Mouse (Mus musculus) liver, embryonic 16.5 days (tissue): ENCODE data around the gene Krt8. TPM values are rescaled to one million over a fixed set of nuclear protein-coding genes. Genes with fewer than 3 reads are reported as not detected.
A peak's percentile ranks its signal among the peaks of the same experiment; 100 is the strongest.

Experiments used
- ATAC-seq: fragments of 200-750 bp; cut with Nextera tagmentation; 2 replicates; pipeline ENCODE4 v1.8.0; 2017; ENCODE audit warnings: low read depth, mild to moderate bottlenecking, moderate number of reproducible peaks, moderate library complexity
- H3K27ac ChIP-seq: fragments of 300-500 bp; sonication (generic); 2 replicates; pipeline ENCODE4 v1.5.1; 2014; ENCODE audit warnings: mild to moderate bottlenecking, low read length
- H3K27me3 ChIP-seq: fragments of 300-500 bp; sonication (generic); 2 replicates; pipeline ENCODE4 v1.6.1; 2014; ENCODE audit warnings: low read depth, low read length, mixed read lengths; ENCODE audit not compliant: control insufficient read depth, insufficient read depth
- H3K36me3 ChIP-seq: fragments of 300-500 bp; sonication (generic); 2 replicates; pipeline ENCODE4 v1.6.1; 2014; ENCODE audit warnings: mild to moderate bottlenecking; ENCODE audit not compliant: control insufficient read depth, insufficient read depth
- H3K4me1 ChIP-seq: fragments of 300-500 bp; sonication (generic); 2 replicates; pipeline ENCODE4 v1.6.1; 2014; ENCODE audit warnings: low read depth, low read length, mixed read lengths; ENCODE audit not compliant: control insufficient read depth
- H3K4me2 ChIP-seq: fragments of 300-500 bp; sonication (generic); 2 replicates; pipeline ENCODE4 v1.6.1; 2014; ENCODE audit warnings: low read depth, low read length, mixed read lengths
- H3K4me3 ChIP-seq: fragments of 300-500 bp; sonication (generic); 2 replicates; pipeline ENCODE4 v1.5.1; 2014; ENCODE audit warnings: low read depth, mild to moderate bottlenecking, low read length
- H3K9ac ChIP-seq: fragments of 300-500 bp; sonication (generic); 2 replicates; pipeline ENCODE4 v1.6.1; 2014; ENCODE audit warnings: low read depth, low read length
- H3K9me3 ChIP-seq: fragments of 300-500 bp; sonication (generic); replicated peaks from 2 replicates; pipeline ENCODE4 v1.6.1; 2016; ENCODE audit warnings: low read length; ENCODE audit not compliant: control insufficient read depth
- WGBS: fragments of 180-500 bp; shearing (Covaris S2); extraction: QIAGEN DNeasy Blood & Tissue Kit; methylation state at CpG from one replicate; pipeline ENCODE4 v1.1.7; 2014; ENCODE audit not compliant: insufficient replicate concordance; 5-methylcytosine and 5-hydroxymethylcytosine counted together
- polyA plus RNA-seq: library from polyadenylated mRNA; unstranded; fragments of >200 nt; fragmentation: Nextera tagmentation; extraction: Ambion mirVana; gene quantifications from 2 replicates; pipeline ENCODE4 v1.2.1, GENCODE M21; 2015

Gene Krt8
- 120 and 130 TPM in 2 replicates for polyA plus RNA-seq

DNA sequence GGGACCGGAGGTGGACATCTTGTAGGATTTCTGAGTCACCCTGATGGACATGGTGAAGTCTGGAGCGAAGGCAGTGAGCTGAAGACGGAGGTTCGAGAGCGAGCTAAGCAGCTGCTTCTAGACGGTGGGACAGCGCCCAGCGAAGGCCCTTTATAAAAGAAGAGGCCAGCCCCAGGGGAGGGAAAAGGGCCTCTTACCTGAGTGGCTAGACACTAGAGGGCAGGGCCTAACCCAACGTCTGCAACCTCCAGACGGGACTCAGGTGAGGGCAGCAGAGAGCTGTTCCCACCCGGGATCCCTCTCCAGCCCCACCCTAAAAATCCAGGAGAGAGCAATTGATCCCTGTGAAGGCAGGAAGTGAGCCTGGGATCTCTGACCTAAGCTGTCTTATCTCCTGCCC, at the start of gene Krt8:
Gene Krt8, minus strand, starts transcription at position 294 of the 400 bp plus-strand sequence.
- H3K9me3 ChIP-seq, result no peaks in the 10 kb centered on the region
- H3K4me2 ChIP-seq, result peak within 1 kb of the TSS; percentile 51
- peaks cover 35% of the 10 kb centered on the region for H3K27me3 ChIP-seq
- 28% methylated on average over 10 of the region's 11 CpGs for WGBS
- no peaks in the 10 kb centered on the region for H3K36me3 ChIP-seq
- H3K27ac ChIP-seq, result peak within 1 kb of the TSS; percentile 1; the same call in 1 of the 2 replicates
- peak; percentile 75 for ATAC-seq
- peak within 1 kb of the TSS; percentile 47 for H3K9ac ChIP-seq
- H3K4me1 ChIP-seq, result no peaks in the 10 kb centered on the region; the same call in 1 of the 2 replicates
- peak within 1 kb of the TSS; percentile 58 for H3K4me3 ChIP-seq

DNA sequence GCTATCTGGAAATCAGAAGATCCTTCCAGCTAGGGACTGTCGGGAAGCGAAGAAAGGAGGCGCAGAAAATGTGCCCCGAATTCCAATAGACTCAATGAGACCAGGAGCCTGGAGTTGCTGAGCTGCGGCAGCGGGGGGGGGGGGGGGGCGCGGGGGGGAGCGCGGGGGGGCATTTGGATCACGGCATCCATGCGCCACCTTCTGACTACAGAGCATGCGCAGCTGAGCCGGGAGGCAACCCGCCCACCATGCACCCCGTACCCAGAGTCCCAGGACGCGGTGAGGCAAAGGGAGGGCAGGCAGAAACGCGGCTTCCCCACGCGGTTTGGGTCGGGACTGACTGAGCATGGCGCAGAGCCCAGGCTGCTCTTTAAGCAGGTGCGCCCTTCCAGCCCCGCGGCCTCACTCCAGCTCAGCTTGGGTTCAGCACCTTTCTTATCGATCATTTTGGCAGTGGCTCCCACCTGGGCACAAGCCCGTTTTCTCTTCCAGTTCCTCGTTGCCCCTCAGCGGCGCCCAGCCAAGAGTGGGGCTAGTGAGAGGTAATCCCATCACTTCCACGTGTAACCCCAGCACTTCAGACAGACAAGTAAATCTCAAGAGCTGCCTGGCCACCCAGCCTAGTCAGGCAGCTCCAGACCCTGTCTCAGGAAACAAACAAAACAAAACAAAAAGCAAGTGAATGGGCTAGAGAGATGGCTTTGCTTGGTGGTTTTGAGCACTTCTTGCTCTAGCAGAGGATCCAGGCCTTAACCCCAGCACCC, 47.8 kb upstream of the Krt8 start:
- Histone ChIP-seq H3K9me3 (no peaks in the 10 kb centered on the region), H3K4me1 (no peaks in the 10 kb centered on the region), H3K27me3 (peaks cover 6% of the 10 kb centered on the region; the same call in 1 of the 2 replicates), H3K27ac (peak overlapping the region; percentile 10; the same call in 1 of the 2 replicates), H3K9ac (peak overlapping the region; percentile 52), H3K4me3 (peak overlapping the region; percentile 47), H3K36me3 (no peaks in the 10 kb centered on the region), H3K4me2 (peak overlapping the region; percentile 54)
- peak; percentile 35; the same call in 1 of the 2 replicates for ATAC-seq
- WGBS, result 2% methylated on average over 31 of the region's 33 CpGs

- Histone ChIP-seq H3K9ac (no peak overlapping the region), H3K27me3 (peaks cover 6% of the 10 kb centered on the region; the same call in 1 of the 2 replicates), H3K4me1 (no peaks in the 10 kb centered on the region), H3K36me3 (no peaks in the 10 kb centered on the region), H3K27ac (no peak overlapping the region), H3K4me2 (no peak overlapping the region), H3K9me3 (no peaks in the 10 kb centered on the region), H3K4me3 (no peak overlapping the region)
- ATAC-seq, result no peak
These were observed 45.6 kb upstream of the Krt8 start for GRCm38 (mm10) chr15:102049871-102050270.

- 66% methylated on average over 6 of the region's 6 CpGs for WGBS
- ATAC-seq, result no peak
- Histone ChIP-seq H3K27me3 (peaks cover 6% of the 10 kb centered on the region; the same call in 1 of the 2 replicates), H3K4me1 (no peaks in the 10 kb centered on the region), H3K4me3 (no peak overlapping the region), H3K27ac (no peak overlapping the region), H3K9ac (no peak overlapping the region), H3K4me2 (no peak overlapping the region), H3K36me3 (no peaks in the 10 kb centered on the region), H3K9me3 (no peaks in the 10 kb centered on the region)
These were observed 43.7 kb upstream of the Krt8 start for GRCm38 (mm10) chr15:102048006-102048405.

DNA sequence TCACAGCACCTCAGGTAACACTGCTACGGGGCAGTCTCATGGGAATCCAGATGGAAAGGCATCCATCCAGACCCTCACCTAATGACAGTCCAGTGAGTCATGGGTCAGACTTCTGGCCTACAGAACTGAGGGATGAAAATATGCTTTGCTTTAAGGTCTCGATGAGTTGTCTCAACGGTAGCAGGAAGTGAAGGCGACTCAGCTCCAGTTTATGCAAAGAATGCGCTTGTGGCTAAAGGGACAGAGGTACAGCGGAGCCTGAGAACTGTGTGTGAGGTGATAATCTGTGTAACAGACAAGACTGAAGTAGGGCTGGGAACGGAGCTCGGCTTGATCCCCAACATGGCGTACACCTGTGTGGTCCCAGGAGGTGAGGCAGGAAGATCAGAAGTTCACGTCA, 41.4 kb upstream of the Krt8 start:
- no peak overlapping the region for H3K4me3 ChIP-seq
- WGBS, result 56% methylated on average over 10 of the region's 10 CpGs
- H3K27me3 ChIP-seq, result no peaks in the 10 kb centered on the region; the same call in 1 of the 2 replicates
- ATAC-seq, result no peak
- no peaks in the 10 kb centered on the region for H3K36me3 ChIP-seq
- no peaks in the 10 kb centered on the region for H3K4me1 ChIP-seq
- no peak overlapping the region for H3K9ac ChIP-seq
- no peak overlapping the region for H3K4me2 ChIP-seq
- H3K27ac ChIP-seq, result no peak overlapping the region
- H3K9me3 ChIP-seq, result no peaks in the 10 kb centered on the region

GRCm38 (mm10) chr15:102044745-102045144, 40.5 kb upstream of the Krt8 start:
- no peak overlapping the region for H3K27ac ChIP-seq
- H3K36me3 ChIP-seq, result no peaks in the 10 kb centered on the region
- WGBS, result 61% methylated on average over 3 of the region's 3 CpGs
- H3K4me2 ChIP-seq, result no peak overlapping the region
- ATAC-seq, result no peak
- H3K27me3 ChIP-seq, result no peaks in the 10 kb centered on the region; the same call in 1 of the 2 replicates
- no peaks in the 10 kb centered on the region for H3K4me1 ChIP-seq
- H3K9me3 ChIP-seq, result no peaks in the 10 kb centered on the region
- no peak overlapping the region for H3K9ac ChIP-seq
- no peak overlapping the region for H3K4me3 ChIP-seq

- no peak overlapping the region for H3K27ac ChIP-seq
- no peak overlapping the region for H3K4me3 ChIP-seq
- H3K4me2 ChIP-seq, result no peak overlapping the region
- ATAC-seq, result no peak
- no peaks in the 10 kb centered on the region for H3K36me3 ChIP-seq
- 30% methylated on average over 7 of the region's 7 CpGs for WGBS
- no peaks in the 10 kb centered on the region for H3K4me1 ChIP-seq
- no peaks in the 10 kb centered on the region; the same call in 1 of the 2 replicates for H3K27me3 ChIP-seq
- H3K9ac ChIP-seq, result no peak overlapping the region
- H3K9me3 ChIP-seq, result no peaks in the 10 kb centered on the region
These were observed 37.7 kb upstream of the Krt8 start for GRCm38 (mm10) chr15:102041951-102042350.

- no peaks in the 10 kb centered on the region for H3K36me3 ChIP-seq
- H3K27me3 ChIP-seq, result no peaks in the 10 kb centered on the region; the same call in 1 of the 2 replicates
- WGBS, result 55% methylated on average over 4 of the region's 4 CpGs
These were observed 36.0 kb upstream of the Krt8 start for GRCm38 (mm10) chr15:102040277-102040676.

More at GRCm38 (mm10) chr15:102040277-102040676, 36.0 kb upstream of the Krt8 start:
- ATAC-seq, result no peak
- H3K4me2 ChIP-seq, result no peak overlapping the region
- H3K4me3 ChIP-seq, result no peak overlapping the region
- no peak overlapping the region for H3K27ac ChIP-seq
- H3K4me1 ChIP-seq, result no peaks in the 10 kb centered on the region
- H3K9me3 ChIP-seq, result no peaks in the 10 kb centered on the region
- no peak overlapping the region for H3K9ac ChIP-seq
